In the genomic region with DNA sequence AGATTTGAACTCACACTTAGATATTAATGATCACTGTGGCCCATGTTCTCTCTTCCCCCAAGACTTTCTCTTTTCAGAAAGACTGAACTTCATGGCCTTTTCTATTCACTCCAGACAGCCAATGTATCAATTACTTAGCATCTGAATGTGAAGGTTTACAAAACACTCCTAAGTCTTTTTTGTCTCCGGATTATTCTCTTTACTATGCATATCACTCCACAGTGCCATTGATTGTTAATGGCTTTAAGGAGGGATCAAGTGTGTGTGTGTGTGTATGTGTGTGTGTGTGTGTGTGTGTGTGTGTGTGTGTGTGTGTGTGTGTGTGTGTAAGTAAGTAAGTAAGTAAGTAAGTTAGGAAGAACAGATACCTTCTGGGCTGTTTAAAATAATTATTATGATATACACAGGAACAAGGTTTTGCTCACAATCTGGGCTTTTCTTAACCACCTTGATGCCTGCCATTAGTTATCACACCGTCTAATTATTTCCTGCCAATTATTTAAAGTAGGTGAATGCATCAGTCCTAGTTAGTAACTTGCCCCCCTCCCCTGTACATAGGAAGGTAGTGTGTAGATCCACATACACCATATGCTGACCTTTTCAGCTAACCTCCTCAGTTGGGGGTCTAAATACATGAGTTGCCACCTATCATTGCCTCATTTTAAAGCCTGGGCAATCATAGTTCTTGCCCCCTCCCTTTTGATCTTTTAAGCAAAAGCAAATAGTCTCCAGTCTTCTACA, we compare ENCODE assay signal across 25 mouse cellular contexts.
DNase-seq lines count a peak whose midpoint lies in the region; ATAC-seq lines count a peak whose summit lies in the region.
"Had no signal": no experiment of that assay in that cellular context is flagged by ENCODE, and none has a peak within 500 bp of the region (broad histone marks: within the 10 kb centered on the region; RNA-seq: fewer than 3 reads in every experiment).

No protein-coding gene starts in this region.

- no peaks in the 10 kb centered on the region for H3K27me3 ChIP-seq in midbrain, embryonic 11.5 days (ENCODE audit: control insufficient read depth, insufficient read depth, low read length)
- no peaks in the 10 kb centered on the region for H3K27me3 ChIP-seq in midbrain, embryonic 16.5 days (ENCODE audit: control insufficient read depth, insufficient read depth, low read depth, low read length)
- no peaks in the 10 kb centered on the region for H3K27me3 ChIP-seq in midbrain, embryonic 13.5 days
- H3K27me3 ChIP-seq in midbrain, embryonic 14.5 days (ENCODE audit: control insufficient read depth, insufficient read depth, low read length), result no peaks in the 10 kb centered on the region
- H3K27me3 ChIP-seq in intestine, embryonic 15.5 days (replicated peaks), result no peaks in the 10 kb centered on the region
- H3K27me3 ChIP-seq: embryonic facial prominence, embryonic 13.5 days; embryonic facial prominence, embryonic 15.5 days; forebrain, embryonic 12.5 days had no signal

- no peaks in the 10 kb centered on the region for H3K36me3 ChIP-seq in midbrain, embryonic 11.5 days (ENCODE audit: control insufficient read depth, insufficient read depth, low read length)
- H3K36me3 ChIP-seq in midbrain, embryonic 16.5 days (ENCODE audit: control insufficient read depth, insufficient read depth, low read length), result no peaks in the 10 kb centered on the region
- no peaks in the 10 kb centered on the region for H3K36me3 ChIP-seq in midbrain, embryonic 13.5 days
- no peaks in the 10 kb centered on the region for H3K36me3 ChIP-seq in midbrain, embryonic 14.5 days (ENCODE audit: control insufficient read depth, insufficient read depth, low read length)
- H3K36me3 ChIP-seq in intestine, embryonic 15.5 days, result no peaks in the 10 kb centered on the region
- H3K36me3 ChIP-seq: embryonic facial prominence, embryonic 13.5 days; embryonic facial prominence, embryonic 15.5 days; forebrain, embryonic 12.5 days; G1E had no signal

- no peak overlapping the region for H3K4me2 ChIP-seq in midbrain, embryonic 11.5 days
- no peak overlapping the region for H3K4me2 ChIP-seq in midbrain, embryonic 16.5 days (ENCODE audit: low read length)
- no peak overlapping the region for H3K4me2 ChIP-seq in midbrain, embryonic 13.5 days (replicated peaks)
- no peak overlapping the region for H3K4me2 ChIP-seq in midbrain, embryonic 14.5 days (ENCODE audit: low read length)
- no peak overlapping the region for H3K4me2 ChIP-seq in intestine, embryonic 15.5 days (replicated peaks)
- H3K4me2 ChIP-seq: embryonic facial prominence, embryonic 13.5 days; embryonic facial prominence, embryonic 15.5 days; forebrain, embryonic 12.5 days had no signal

- no peaks in the 10 kb centered on the region for H3K9me3 ChIP-seq in midbrain, embryonic 11.5 days (ENCODE audit: control insufficient read depth, low read length)
- H3K9me3 ChIP-seq in midbrain, embryonic 16.5 days (replicated peaks; ENCODE audit: control insufficient read depth, low read length, poor library complexity, severe bottlenecking), result no peaks in the 10 kb centered on the region
- H3K9me3 ChIP-seq in midbrain, embryonic 13.5 days, result no peaks in the 10 kb centered on the region
- H3K9me3 ChIP-seq in midbrain, embryonic 14.5 days (ENCODE audit: control insufficient read depth, low read length), result no peaks in the 10 kb centered on the region
- H3K9me3 ChIP-seq in intestine, embryonic 15.5 days, result no peaks in the 10 kb centered on the region
- H3K9me3 ChIP-seq: embryonic facial prominence, embryonic 13.5 days; embryonic facial prominence, embryonic 15.5 days; forebrain, embryonic 12.5 days had no signal

- WGBS in midbrain, embryonic 11.5 days, result 53% methylated on average over 2 of the region's 2 CpGs
- 42% methylated on average over 2 of the region's 2 CpGs for WGBS in midbrain, embryonic 16.5 days
- WGBS in midbrain, embryonic 13.5 days, result 50% methylated on average over 2 of the region's 2 CpGs
- 41% methylated on average over 2 of the region's 2 CpGs for WGBS in midbrain, embryonic 14.5 days
- WGBS in intestine, embryonic 15.5 days, result 73% methylated on average over 2 of the region's 2 CpGs

- no peak overlapping the region for H3K4me3 ChIP-seq in midbrain, embryonic 11.5 days (ENCODE audit: low read depth, low read length)
- H3K4me3 ChIP-seq in midbrain, embryonic 16.5 days (ENCODE audit: low read depth, low read length), result no peak overlapping the region
- no peak overlapping the region for H3K4me3 ChIP-seq in midbrain, embryonic 13.5 days (replicated peaks)
- H3K4me3 ChIP-seq in midbrain, embryonic 14.5 days (replicated peaks; ENCODE audit: low read depth, low read length), result no peak overlapping the region
- H3K4me3 ChIP-seq in intestine, embryonic 15.5 days (replicated peaks), result no peak overlapping the region
- H3K4me3 ChIP-seq: embryonic facial prominence, embryonic 13.5 days; embryonic facial prominence, embryonic 15.5 days; erythroblast, embryonic 14.5 days; forebrain, embryonic 12.5 days had no signal

- H3K27ac ChIP-seq in midbrain, embryonic 11.5 days (ENCODE audit: low read depth, low read length), result no peak overlapping the region
- no peak overlapping the region for H3K27ac ChIP-seq in midbrain, embryonic 16.5 days (ENCODE audit: low read length)
- H3K27ac ChIP-seq in midbrain, embryonic 13.5 days, result no peak overlapping the region
- no peak overlapping the region for H3K27ac ChIP-seq in midbrain, embryonic 14.5 days (replicated peaks; ENCODE audit: low read depth, low read length)
- H3K27ac ChIP-seq in intestine, embryonic 15.5 days, result no peak overlapping the region
- H3K27ac ChIP-seq: embryonic facial prominence, embryonic 13.5 days; embryonic facial prominence, embryonic 15.5 days; forebrain, embryonic 12.5 days had no signal

- H3K9ac ChIP-seq in midbrain, embryonic 11.5 days (ENCODE audit: low read length), result no peak overlapping the region
- H3K9ac ChIP-seq in midbrain, embryonic 16.5 days (ENCODE audit: low read depth, low read length), result no peak overlapping the region
- H3K9ac ChIP-seq in midbrain, embryonic 13.5 days (replicated peaks), result no peak overlapping the region
- no peak overlapping the region for H3K9ac ChIP-seq in midbrain, embryonic 14.5 days (replicated peaks; ENCODE audit: low read length)
- no peak overlapping the region for H3K9ac ChIP-seq in intestine, embryonic 15.5 days
- H3K9ac ChIP-seq: embryonic facial prominence, embryonic 13.5 days; embryonic facial prominence, embryonic 15.5 days; forebrain, embryonic 12.5 days had no signal

- no peaks in the 10 kb centered on the region for H3K4me1 ChIP-seq in midbrain, embryonic 11.5 days (ENCODE audit: control insufficient read depth, insufficient read depth, low read length)
- no peaks in the 10 kb centered on the region for H3K4me1 ChIP-seq in midbrain, embryonic 16.5 days (ENCODE audit: control insufficient read depth, insufficient read depth, low read length)
- no peaks in the 10 kb centered on the region for H3K4me1 ChIP-seq in midbrain, embryonic 13.5 days (replicated peaks)
- H3K4me1 ChIP-seq in midbrain, embryonic 14.5 days (ENCODE audit: control insufficient read depth, insufficient read depth, low read length), result no peaks in the 10 kb centered on the region
- no peaks in the 10 kb centered on the region for H3K4me1 ChIP-seq in intestine, embryonic 15.5 days (replicated peaks)
- H3K4me1 ChIP-seq: embryonic facial prominence, embryonic 13.5 days; embryonic facial prominence, embryonic 15.5 days; forebrain, embryonic 12.5 days had no signal

- ATAC-seq in midbrain, embryonic 11.5 days (ENCODE audit: low FRiP score), result peak; percentile 85
- no peak for ATAC-seq in midbrain, embryonic 16.5 days
- ATAC-seq in midbrain, embryonic 13.5 days, result 0 out of 2 replicates have a peak, but pooled peaks have one; percentile 45
- ATAC-seq in midbrain, embryonic 14.5 days (ENCODE audit: low FRiP score, low TSS enrichment), result no peak
- no peak for ATAC-seq in intestine, embryonic 15.5 days
- ATAC-seq: forebrain, embryonic 14.5 days; forebrain, embryonic 16.5 days; Patski had no signal

- DNase-seq in midbrain, embryonic 11.5 days (ENCODE audit: low spot score, missing footprints), result no peak
- no peak for DNase-seq in midbrain, embryonic 14.5 days
- DNase-seq in ZHBTc4 (ENCODE audit: low read depth, low spot score), result peak; percentile 3
- DNase-seq in adrenal gland, postnatal 4 days (ENCODE audit: low spot score in 2 of 2), result no peak
- DNase-seq: adrenal gland, adult 2 months; adrenal gland, postnatal 10 days; adrenal gland, postnatal 25 days; cerebellum, adult 11 months; cerebellum, adult 18-20 months; cerebellum, adult 8-10 months; cerebellum, adult 9-11 months; cerebellum, postnatal 14 days; cerebellum, postnatal 36 days; embryo, embryonic 11 days had no signal

Comparison
In these comparisons a context has a peak if more than half of its experiments do, and no peak if none do; other contexts are left out.
1. ATAC-seq: peak in midbrain, embryonic 11.5 days (single experiment) and midbrain, embryonic 13.5 days (single experiment); none in midbrain, embryonic 16.5 days (single experiment), midbrain, embryonic 14.5 days (single experiment) and intestine, embryonic 15.5 days (single experiment).